8 mouse cellular contexts compared by ENCODE assay signal in the genomic region with DNA sequence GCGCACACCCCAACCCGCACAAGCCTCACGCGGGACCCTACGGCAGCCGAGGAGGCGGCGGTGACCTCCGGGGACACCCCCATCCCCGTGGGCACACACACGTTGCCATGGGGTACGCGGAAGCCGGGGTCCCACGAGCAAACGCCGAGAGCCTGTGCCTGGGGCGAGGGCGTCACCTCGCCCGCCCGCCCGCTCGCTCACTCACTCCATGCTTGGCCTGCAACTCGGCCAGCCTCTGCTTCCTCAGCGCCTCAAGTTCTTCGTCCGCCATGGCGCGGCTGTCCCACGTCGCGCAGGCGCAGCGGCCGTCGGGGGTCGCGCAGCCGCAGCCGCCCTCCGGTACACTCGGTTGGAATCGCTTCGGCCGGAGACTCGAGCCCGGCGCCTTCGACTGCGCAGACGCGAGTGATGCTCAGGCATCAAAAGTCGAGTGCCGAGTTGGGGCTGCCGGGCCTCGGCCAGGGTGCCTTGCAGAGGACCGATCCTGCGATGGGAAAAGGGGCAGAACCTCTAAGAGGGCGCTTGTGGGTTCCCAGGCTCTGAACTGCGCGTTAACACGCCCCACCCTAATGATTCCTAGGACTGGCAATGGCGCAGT. TPM values are rescaled to one million over a fixed set of nuclear protein-coding genes. Genes with fewer than 3 reads are reported as not detected.
DNase-seq lines count a peak whose midpoint lies in the region; ATAC-seq and TF ChIP-seq lines count a peak whose summit lies in the region.

A gene (minus strand): TSS at position 421 of the 598 bp plus-strand sequence.

- peak within 1 kb of the TSS; percentile 70 for H3K4me2 ChIP-seq in hindbrain, postnatal 0 days (ENCODE audit: low read depth, low read length)

- peak within 1 kb of the TSS; percentile 89 for H3K27ac ChIP-seq in gastrocnemius, adult 2 months
- H3K27ac ChIP-seq in hindbrain, postnatal 0 days = peak within 1 kb of the TSS; percentile 84
- H3K27ac ChIP-seq in left cerebral cortex, adult 2 months = peak within 1 kb of the TSS; percentile 76

- no peaks in the 10 kb centered on the region for H3K9me3 ChIP-seq in hindbrain, postnatal 0 days (ENCODE audit: low read length)

- DNase-seq in ZHBTc4 (ENCODE audit: low read depth, low spot score) = peak; percentile 98
- DNase-seq in gastrocnemius, adult 2 months = peak; percentile 98
- peak; percentile 99 for DNase-seq in hindbrain, postnatal 0 days (ENCODE audit: low spot score)
- DNase-seq in left cerebral cortex, adult 2 months (ENCODE audit: extremely low spot score in 1 of 2, low spot score in 2 of 2) = peak; percentile 98 to 99
- DNase-seq in right cerebral cortex, adult 2 months (ENCODE audit: low spot score in 2 of 2) = peak; percentile 98 to 99
- DNase-seq in urinary bladder, postnatal 14 days (ENCODE audit: low spot score) = peak; percentile 98

- H3K27me3 ChIP-seq in hindbrain, postnatal 0 days (ENCODE audit: insufficient read depth, low read length) = no peaks in the 10 kb centered on the region

- peaks cover 12% of the 10 kb centered on the region; the same call in 1 of the 2 replicates for H3K36me3 ChIP-seq in hindbrain, postnatal 0 days (ENCODE audit: insufficient read depth, low read length)

- WGBS in hindbrain, postnatal 0 days = 1% methylated on average over 57 of the region's 64 CpGs

- peak; percentile 88 for ATAC-seq in common myeloid progenitor, adult 5-6 weeks (replicated peaks; ENCODE audit: low read depth, poor library complexity, severe bottlenecking)
- peak; percentile 93 for ATAC-seq in hindbrain, postnatal 0 days
- ATAC-seq in megakaryocyte, adult 5-6 weeks (ENCODE audit: poor library complexity, severe bottlenecking) = peak; percentile 93

- H3K9ac ChIP-seq in hindbrain, postnatal 0 days (replicated peaks; ENCODE audit: low read length) = peak within 1 kb of the TSS; percentile 79

- no peak for TF ChIP-seq CTCF in gastrocnemius, adult 2 months (IDR thresholded peaks at IDR 0.05)
- no peak; the same call in 1 of the 2 replicates for TF ChIP-seq CTCF in hindbrain, postnatal 0 days (IDR thresholded peaks at IDR 0.05; ENCODE audit: low read depth)
- no peak; the same call in 1 of the 2 replicates for TF ChIP-seq CTCF in left cerebral cortex, adult 2 months (IDR thresholded peaks at IDR 0.05)

- H3K4me3 ChIP-seq in gastrocnemius, adult 2 months = peak within 1 kb of the TSS; percentile 91
- H3K4me3 ChIP-seq in hindbrain, postnatal 0 days (ENCODE audit: low read length) = peak within 1 kb of the TSS; percentile 77
- peak within 1 kb of the TSS; percentile 84 for H3K4me3 ChIP-seq in left cerebral cortex, adult 2 months

- intact Hi-C loops in gastrocnemius, adult 2 months (cut with DNase I) = loop anchor here (5.0 to 10.0 kb wide), 3 partner anchors 60 to 1048 kb away; a partner anchor contains a TSS
- intact Hi-C loops in left cerebral cortex, adult 2 months (cut with DNase I) = loop anchor here (5.0 kb wide), 1 partner anchor 155 kb away; a partner anchor contains a TSS

- H3K4me1 ChIP-seq in hindbrain, postnatal 0 days (ENCODE audit: insufficient read depth, low read length) = no peaks in the 10 kb centered on the region

RNA-seq across cellular contexts. Expression of the gene that starts here (rescaled TPM):
- 88.4 and 108 TPM in 2 replicates for total RNA-seq in common myeloid progenitor, adult 5-6 weeks (2017)
- total RNA-seq in gastrocnemius, adult 2 months (2021) = 100 to 1,000 TPM; 150 to 159 TPM
- 33.7 and 35.4 TPM in 2 replicates for total RNA-seq in hindbrain, postnatal 0 days (2014; rRNA removed)
- polyA plus RNA-seq in hindbrain, postnatal 0 days (2015; fragmentation: Nextera tagmentation; extraction: Ambion mirVana) = 250 and 264 TPM in 2 replicates
- 10 to 100 TPM; 68.1 to 69.2 TPM for total RNA-seq in left cerebral cortex, adult 2 months (2021)
- 76.4 and 86.1 TPM in 2 replicates for total RNA-seq in megakaryocyte, adult 5-6 weeks (2015)
- 36.6 and 52.4 TPM in 2 replicates for total RNA-seq in megakaryocyte, adult 5-6 weeks (2017)

Comparison
In these comparisons a context has a peak if more than half of its experiments do, and no peak if none do; other contexts are left out.
1. Peak in every context shown above with its lines: DNase-seq, ATAC-seq, H3K4me3 ChIP-seq and H3K27ac ChIP-seq.